Mouse (Mus musculus) left cerebral cortex, adult 11 months (tissue): ENCODE results near the gene Kmt2b.

Experiments used
- DNase-seq: peaks from one replicate; pipeline ENCODE4 v3.0.0; 2022; ENCODE audit warnings: low spot score

Kmt2b gene

DNA sequence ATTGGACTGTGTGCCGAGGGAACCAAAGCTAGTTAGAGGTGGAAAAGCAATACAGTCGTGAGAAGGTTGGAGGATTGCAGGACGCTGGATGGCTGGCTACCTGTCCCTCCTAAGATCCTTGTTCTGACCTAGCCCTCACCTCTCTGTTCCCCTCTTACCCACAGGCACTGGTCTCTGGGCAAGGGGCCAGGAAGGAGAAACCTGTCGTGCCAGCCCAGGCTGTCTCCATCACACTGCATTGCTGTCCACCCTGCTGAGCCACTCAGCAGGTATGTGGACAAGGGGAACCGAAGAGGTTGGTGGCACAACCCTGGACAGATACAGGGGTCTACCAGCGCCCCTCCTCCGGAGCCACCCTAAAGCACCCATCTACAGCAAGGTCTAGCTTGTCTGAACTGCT is 12.1 kb upstream of the Kmt2b start:
- DNase-seq = no peak

DNA sequence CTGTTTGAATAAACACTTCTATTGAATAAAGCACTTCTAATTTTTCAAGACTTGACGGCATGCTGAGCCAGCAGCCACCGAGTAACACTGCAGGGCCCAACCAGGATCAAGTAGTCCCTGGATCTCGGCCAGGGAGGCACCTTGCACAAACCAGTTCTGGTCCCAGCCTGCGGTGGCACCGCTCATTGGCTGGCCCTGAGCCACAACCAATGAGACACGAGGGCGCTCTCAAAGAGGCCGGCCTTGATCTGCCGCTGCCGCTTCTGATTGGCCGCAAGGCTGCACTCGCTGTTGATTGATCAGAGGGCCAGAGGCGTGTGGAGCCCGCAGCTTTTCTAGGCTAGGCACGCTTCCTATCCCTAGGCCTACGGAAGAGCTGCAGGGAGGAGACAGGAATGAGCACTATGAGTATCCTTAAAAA is 11.4 kb upstream of the Kmt2b start:
- peak; percentile 87 for DNase-seq

DNA sequence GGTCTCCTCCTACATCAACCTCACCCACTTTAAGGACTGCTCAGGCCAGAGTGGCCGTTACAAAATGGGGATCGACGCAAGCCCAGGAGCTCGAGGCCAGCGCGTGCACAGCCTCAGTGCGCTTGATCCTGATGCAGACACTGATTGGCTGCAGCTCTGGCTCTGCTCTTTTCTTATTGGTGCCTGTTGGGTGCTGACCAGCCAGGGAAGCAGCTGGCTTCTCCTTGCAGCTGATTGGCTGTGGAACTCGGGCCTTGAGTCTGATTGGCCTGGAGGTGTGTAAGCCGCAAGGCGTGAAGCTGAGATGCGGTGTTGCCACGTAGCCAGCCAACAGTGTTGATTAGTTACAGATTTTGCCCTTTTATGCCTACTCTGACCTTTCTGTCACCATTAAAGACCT is 10.3 kb upstream of the Kmt2b start, which contains the start of gene Zbtb32:
Gene Zbtb32, minus strand, starts transcription at position 124 of the 400 bp plus-strand sequence.
- no peak for DNase-seq

DNA sequence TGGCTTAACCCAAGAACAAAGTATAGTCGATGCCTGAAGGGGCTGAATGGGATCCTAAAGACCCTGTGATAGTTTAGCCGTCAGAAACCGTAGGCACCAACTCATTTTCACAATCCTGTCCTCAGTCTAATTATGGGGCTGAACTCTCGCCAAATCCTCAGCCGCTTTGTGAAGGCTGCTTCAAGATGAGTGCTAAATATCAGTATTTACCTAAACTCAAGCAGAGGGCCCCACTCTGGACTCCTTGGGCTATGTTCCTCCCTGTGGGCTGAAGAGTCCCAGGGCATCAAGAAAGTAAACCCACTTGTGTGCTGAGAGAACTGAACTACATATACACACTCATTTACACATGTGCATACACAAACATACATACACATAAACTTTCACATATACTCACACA is 8.3 kb upstream of the Kmt2b start:
- no peak for DNase-seq

DNA sequence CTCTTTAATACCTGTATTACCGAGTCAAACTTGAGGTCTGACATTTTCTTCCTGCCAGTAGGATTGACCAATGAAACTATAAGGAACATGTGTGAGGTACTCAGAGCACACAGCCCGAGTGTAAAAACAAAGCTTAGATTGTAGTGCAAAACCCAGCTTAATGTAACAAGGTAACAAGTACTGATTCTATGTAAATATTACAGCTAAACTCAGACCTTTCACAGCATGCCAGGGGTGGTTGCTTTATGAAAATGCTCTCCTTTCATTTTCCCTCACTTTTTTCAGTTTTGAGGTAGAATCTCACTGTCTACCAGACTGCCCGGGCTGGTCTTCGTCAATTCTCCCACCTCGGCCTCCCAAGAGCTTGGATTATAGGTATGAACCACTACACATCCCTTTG is 7.6 kb upstream of the Kmt2b start:
- no peak for DNase-seq

DNA sequence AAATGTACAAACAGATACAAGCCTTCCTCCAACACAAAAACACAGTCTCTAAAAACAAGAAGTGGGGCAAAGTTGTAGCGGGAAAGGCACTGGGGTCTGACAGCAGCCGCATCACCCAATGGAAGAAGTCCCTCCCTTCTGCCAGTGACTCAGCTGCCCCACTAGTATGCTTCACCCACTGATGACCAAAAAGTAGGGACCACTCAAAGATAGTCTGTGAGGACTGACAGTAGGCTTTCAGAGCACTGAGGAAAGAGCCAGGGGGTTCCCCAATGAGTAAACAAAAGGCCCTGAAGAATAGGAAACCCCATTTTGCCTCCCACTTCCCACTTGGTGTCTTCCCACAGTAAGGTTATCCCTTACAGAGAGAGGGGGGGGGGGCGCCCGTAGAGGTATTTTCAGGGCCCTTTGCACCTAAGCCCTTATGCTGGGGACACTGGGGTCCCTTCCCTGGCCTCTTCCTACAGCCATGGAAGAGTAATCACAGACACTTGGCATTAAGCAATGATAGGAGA is 6.0 kb upstream of the Kmt2b start:
- no peak for DNase-seq

DNA sequence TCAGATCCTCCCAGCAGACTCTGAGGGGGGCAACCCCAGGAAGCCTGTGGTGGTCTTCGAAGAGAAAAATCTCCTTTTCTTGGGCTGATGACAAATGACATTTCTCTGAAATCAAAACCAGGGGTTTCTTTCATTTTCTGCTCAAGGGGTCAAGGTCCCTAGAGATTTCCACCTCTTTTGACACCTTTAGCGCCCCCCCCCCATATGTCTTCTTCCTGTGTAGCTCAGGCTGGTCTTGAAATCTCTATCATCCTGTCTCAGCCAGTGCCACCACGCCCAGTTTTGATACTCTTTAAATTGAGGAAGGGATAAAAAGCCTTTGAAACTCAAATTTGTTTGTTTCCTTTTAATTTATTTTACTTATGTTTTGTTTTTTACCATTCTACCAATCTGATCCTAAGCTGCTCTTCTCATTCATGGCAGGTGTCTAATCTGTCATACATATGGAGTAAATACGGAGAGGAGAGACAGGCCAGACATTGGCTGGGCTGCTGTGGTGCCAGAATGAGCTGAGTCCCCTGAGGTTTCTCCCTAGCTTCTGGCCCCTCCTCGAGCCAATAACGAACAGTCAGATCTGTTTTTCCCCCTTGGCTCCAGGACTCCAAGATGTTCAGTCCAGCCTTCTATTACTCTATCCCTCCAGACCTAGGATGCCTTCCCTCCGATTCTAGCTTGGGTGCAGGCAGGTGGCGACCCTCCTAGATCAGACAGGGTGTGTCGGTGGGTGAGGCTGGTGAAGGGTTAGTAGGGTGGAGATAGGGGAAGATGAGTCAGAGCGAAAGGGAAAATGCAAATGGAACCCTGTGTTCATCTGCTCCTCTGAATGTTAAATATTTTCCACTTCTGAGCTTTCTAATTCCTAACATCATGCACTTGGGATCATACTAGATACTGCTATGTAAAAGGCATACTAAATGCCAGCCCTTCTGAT is 5.3 kb upstream of the Kmt2b start:
- DNase-seq = no peak

DNA sequence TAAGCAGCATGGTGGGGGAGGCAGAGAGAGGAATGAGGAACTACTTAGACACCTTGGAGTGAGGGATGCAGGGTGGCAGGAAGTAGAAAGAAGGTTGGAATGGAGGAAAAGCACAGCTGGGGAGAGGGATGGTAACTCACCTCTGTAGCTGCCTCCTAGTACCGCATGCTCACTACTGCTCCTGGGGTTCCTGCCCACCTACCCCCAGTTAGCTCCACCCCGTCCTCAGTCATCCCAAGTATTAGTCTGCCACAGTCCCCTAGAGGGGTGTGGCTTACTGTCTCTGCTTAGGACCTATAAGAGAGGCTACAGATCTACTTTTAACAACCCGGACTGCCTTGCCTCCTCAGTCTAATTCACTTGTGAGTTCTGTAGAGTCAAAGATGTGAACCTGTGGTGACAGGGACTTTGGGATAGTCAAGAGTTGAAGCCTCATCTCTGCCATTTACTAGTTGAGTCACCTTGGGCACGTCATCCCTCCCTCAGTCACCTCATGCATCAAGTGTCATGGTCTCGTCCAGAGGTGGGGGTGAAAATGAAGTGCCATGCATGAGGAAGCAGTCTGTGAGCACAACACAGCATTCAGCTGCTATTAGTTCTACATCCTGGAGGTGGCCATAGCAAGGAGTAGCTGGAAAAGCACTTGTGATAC is 4.4 kb upstream of the Kmt2b start:
- DNase-seq = no peak

DNA sequence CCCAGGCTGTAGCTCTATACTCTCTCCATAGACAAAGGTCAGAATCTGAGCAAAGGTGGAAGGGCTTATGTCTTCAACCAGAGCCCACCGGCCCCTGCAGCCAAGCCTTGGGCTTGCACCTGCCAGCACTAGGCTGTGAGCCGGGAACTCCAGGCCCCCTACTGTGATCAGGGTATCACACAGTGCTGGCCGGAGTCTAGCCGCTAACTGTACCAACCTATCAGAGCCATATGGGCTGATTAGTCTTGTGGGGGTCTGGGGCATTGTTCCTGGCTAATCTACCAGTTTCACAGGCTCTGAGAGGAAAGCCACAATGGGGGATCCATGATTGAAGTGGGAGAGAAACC is 3.1 kb upstream of the Kmt2b start:
- DNase-seq = no peak

DNA sequence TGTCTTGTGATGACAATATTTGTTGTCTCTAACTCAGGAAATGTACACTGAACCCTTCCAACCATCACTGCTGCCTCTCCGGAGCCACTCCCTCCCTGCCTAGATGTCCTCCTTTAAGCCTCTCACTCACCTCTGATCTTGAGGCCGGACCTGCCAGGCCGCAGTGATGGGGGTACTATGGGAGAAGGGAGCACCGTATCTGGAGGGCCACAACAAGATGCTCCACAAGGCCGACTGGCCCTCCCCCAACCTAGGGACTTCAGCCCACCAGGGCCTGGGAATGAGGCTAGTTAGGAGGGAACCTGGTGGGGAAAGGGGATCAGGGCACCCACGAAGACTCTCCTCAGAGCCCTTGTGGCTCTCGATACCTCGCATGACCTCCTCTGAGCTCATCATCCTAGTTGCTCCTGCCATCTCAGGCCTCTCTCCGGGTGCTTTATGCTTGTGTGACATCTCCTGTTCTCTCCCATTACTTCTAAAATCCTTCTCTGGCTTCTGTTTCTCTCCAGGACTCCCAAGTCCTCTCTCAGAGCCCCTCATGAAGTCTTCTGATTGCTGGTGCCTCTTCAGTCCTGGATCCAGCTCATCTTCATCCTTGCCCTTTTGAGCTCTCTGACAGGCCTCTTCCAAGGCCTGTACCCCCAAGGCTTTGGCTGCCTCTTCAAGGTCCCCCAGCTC is 2.5 kb upstream of the Kmt2b start:
- no peak for DNase-seq

DNA sequence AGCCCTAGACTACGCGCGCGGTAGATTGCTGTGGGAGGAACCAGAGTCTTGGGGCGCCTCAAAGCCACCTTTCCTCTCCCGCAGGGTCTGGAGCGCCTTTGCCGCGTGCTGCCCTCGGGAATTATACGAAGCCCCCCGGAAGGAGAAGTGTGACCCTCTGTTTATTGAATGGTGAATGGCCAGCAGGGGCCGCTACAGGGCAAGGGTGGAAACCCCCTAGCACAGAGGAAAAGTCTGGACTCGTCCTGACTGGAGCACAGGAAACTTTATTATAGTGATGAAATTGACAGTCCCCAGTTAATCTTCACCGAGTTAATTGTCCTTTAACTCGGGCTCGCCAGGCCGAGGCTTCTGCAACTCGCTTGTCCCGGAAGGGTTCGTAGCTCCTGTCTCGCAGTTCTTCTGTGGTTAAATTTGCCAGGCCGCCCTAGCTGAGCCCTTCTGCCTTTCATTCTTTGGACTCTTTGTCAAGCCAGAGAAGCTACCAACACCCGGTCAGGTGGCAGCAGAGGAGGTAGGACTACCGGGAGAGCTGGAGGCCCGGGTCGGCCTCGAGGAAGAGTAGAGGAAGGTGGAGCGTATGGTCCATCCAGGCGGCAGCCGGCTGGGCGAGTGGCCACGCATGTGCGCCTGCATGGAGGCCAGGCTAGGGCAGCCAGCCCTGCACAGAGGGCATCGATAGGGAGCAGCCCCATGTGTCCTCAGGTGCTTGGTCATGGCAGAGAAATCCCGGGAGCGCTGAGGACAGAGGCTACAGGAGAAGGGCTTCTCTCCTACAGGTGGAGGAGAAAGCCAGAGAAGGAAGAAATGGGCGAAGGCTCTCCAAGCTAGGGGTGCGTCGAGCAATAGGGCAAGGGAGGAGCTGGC is 1.1 kb upstream of the Kmt2b start:
- peak; percentile 55 for DNase-seq

DNA sequence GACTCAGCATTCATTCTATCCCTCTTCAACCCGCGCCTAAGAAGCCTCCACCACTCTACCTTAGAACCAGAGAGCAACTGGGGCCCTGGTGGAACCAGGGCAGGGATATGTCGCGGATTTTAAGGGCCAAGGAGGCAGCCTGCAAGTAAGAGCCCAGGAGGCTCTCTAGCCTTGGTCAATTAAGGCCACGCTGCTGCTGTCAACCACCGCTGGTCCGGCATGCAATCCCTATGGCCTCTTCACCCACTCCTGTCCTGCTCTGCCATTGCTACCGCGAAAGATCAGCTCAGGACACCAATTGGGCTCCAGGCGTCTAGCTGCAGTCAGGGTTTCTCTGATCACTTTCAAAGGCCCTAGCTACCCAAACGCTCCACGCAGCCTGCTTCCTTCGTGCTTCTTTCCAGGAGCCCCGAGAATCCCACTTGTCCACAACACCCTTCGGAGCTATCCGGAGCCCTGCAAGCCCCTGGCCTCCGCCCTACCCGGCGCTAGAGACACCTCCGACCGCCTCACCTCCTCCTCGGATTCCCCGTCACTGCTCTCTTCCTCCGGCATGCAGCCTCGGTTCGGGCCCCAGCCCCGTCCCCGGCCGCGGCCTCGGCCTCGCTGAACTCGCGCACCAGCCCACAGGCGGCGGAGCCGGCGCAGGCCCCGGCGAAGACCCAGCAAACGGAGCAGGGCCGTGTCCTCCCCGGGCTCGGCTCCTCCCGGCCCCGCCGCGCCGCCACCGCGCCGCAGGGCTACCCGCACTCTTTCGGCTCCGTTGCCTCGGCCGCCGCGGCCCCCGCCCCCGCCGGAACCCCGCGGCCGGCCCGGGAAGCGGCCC is 471 bp downstream of the Kmt2b start:
- DNase-seq = no peak

DNA sequence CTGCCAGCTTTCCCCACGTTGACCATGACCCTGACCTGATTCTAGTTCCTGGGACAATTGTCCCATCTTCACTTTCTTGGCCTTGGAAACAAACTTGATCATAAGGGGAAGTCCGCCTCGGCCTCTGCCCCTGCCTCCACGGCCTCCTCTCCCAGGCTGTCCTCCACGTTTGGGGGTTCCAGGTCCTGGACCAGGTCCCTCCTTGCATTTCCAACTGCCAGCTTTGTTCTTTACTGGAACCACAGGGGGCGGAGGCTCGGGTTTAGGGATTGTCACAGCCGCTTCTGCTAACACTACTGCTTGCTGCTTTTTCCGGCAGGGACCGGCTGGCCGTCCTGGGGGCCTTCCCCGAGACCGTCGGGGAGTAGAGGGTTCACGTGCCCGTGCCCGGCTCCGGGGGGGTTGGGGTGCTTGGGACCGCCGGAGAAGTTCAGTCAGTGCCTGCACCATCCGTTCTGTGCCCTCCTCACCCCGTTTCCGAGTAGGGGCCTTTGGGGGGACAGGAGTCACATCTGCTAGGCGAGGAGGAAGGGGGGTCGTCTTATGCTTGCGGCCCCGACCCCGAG is 2.0 kb downstream of the Kmt2b start:
- DNase-seq = no peak

DNA sequence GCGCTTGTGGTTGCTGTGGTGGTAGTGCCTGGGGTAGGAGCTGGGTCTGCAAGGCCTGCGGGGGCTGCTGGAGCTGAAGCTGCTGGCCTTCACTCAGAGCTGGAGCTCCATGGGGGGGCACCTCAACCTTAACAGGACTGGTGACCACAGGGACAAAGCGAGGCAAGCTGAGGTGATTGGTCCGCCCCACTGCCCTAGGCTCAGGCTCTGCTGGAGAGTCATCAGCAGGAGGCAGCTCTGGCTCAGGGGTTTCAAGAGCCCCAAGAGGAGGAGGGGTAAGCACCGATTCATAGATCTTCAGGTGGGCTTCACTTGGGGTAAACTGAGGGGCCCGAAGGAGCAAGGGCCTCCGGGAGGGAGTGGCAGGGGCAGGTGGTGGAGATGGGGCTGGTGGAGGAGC is 3.4 kb downstream of the Kmt2b start:
- DNase-seq = no peak

DNA sequence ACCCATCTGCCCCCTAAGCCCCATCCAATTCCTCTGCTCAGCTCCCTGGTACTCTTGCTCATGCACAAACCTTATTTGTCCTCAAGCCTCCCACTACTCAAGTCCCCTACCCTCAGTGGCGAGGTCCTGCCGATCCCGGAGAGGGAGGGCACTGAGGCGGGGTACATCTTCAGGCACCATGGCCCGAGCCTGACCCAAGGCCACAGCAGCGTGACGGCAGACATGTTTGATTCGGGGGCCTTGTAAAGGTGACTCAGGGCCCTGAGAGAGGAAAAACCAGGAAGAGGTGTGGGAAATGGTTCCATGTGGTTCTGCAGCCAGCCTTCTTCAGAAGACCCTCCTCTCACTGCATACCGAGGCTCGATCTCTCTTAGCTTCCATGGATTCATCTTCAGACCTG is 4.2 kb downstream of the Kmt2b start:
- no peak for DNase-seq

DNA sequence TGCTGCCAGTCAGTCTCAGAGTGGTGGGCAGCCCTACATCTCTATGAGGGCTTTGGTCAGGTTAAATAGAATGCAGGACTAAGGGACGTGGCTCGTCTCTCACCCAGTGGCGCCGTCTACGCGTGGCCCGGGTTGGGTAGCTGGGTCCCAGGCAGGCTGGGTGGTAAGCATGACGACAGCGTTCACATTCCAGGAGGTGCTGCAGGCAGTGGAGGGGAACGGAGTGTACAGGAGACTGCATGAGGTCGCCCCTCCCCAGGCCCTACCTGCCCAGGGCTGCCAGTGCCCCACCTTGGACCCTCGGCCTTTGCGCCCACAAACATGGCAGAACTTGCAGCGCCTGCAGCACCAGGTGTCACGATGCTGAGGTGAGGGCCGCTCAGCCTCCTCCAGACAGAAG is 7.0 kb downstream of the Kmt2b start:
- DNase-seq = no peak

DNA sequence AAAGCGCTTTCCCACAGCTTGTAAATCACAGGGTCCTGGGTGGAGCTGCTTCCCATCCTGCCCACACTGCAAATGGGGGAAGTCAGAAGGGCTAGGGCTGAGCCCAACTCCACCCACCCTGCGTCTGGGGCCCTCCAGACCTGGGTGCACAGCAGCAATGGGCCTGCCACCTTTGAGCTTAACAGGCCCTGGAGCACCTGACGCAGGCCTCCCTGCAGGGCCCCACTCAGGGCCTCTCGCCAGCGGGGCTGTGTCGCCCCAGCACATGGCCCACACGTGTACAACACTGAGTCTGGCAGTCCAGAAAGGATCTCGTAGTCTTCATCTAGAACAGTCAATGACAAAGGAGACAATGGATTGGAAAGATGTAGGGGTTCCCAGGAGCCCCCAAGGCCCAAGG is 8.6 kb downstream of the Kmt2b start:
- DNase-seq = no peak

DNA sequence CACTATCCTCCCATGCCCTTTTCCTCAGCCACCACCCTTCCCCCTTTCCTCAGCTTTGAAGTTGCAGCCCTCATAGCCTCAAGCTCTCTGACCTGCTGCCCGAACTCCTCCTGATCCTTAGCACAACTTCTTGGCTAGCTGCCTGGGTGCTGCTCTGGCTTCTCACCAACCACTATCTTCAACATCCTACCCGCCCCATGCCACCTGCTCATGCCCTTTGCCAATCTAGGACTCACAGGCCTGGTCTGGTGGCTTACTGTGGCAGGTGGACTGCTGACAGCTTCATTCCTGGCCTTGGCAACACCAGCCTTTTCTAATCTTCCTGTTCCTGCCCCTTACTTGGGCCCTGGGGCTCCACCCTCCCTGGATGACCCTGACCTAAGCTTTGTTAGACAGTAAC is 15.6 kb downstream of the Kmt2b start:
- DNase-seq = no peak

DNA sequence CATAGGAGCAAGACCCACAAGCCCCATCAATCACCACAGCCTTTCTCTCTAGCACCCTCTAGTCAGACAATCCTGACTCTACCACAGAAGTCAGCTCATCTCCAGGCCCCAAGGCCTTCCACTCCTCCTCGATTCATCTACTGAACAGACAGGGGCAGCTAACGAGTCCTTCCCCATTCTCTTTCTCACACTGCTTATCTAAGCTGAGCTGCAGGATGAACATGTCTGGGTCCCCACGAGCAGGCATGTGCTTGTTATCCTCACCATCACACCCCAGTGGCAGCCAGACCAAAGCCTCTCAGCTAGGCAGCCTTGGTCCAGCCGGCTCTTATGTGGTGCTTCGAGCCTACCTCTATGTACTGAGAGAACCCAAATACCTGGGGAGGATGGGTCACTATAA is 16.1 kb downstream of the Kmt2b start:
- DNase-seq = no peak

DNA sequence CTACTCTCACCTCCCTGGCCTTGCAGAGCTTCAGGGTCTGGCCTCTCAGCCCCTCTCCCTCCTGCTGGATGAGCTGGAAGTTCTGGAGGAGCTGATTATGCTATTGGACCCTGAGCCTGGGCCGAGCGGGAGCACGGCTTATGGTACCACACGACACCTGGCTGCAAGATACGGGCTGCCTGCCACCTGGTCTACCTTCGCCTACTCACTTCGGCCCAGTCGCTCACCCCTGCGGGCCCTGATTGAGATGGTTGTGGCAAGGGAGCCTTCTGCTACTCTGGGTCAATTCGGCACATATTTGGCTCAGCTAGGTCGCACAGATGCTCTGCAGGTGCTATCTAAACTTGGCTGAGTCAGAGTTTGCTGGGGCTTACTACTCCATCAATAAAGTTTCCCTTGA is 21.0 kb downstream of the Kmt2b start:
- no peak for DNase-seq

DNA sequence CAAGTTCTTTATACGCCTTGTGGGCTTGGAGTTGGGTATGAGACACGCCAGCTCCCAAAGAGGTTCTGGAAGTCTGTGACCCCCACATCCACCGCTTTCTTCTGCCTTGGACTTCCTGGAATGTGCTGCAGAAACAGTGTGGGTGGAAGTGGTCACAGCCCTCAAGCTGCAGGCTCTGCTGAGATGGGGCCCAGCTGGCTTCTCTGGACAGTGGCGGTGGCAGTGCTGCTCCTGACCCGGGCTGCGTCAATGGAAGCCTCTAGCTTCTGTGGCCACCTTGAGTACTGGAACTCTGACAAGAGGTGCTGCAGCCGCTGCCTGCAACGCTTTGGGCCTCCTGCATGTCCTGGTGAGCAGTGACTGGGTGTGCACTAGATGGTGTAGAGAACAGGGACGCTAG is 22.5 kb downstream of the Kmt2b start:
- no peak for DNase-seq
